Mouse (Mus musculus): ENCODE data around the gene Mesd.

DNA sequence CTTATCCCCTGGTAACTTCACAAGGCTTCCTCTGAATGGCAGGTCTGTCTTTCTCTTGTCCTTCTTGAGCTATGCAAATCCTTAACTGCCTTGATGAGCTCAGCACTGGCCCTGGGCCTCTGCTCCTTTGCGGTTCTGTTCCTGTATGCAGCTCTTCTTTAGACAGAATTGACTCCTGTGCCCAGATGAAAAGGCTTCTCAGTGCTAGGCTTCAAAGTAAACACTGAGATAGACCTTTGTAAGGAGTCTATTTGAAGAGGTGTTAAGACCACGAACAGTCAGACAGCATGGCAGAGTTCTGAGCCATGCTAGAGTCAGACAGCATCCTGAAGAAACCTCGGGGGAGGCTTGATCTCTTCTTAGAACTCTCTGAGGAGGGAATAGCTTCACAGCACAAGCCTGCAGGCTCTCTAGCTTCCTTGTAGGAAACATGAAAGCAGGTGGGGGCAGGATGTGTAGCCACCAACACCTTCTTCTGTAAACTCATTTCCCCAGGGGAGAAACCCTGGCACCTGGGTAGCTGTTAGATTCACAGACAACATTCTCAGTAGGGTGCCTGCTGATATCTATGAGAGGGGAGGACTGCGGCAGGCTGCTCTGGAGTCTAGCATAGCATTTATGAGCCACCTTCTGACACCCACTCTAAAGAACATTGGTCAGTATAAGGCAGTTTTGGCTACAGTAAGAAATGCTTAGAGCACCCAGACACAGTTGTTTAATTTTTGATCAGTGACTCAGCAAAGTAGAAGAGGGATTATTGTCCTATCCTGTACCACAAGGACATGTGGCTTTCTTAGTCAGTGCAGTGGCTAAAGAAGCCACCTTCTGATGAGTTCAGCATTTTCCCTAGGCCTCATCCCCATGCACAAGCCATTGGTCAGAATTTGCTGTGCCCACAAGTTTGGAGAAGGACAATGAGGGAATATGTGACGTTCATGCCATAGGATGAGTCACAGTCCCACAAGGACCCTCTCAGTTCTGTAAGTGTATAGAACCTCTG, 31.6 kb upstream of the Mesd start:
- no peak for TF ChIP-seq CTCF (IDR thresholded peaks at IDR 0.05; ENCODE audit: low read depth, low read length)
- TF ChIP-seq POLR2A (IDR thresholded peaks at IDR 0.05; ENCODE audit: borderline replicate concordance, low read depth, low read length) = no peak

Data from bone marrow macrophage, adult 2 months (primary cell).